Mouse (Mus musculus): ENCODE measurements around the gene Atp13a2. TPM values are rescaled to one million over a fixed set of nuclear protein-coding genes. Genes with fewer than 3 reads are reported as not detected.

Atp13a2 gene
- total and polyA plus RNA-seq, 2 experiments from 2014 or later = 141 to 251 TPM

DNA sequence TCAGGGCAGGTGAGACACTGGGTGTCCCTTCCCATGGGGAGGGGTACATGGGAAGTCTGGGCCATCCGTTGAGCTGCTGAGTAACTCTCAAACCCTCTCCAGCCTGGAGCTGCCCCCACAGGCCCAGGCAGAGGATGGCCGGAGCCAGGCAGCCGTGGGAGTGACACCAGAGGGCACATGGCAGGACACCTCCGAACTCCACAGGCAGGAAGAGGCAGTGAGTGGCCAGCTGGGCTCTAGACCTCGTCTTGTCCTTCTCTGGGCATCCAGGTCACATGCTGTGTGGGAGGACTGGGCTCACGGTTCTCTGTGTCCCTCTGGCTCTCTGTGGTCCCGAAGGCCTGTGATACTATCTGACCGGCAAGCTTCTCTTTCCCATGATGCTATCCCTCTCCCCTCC, 7.2 kb downstream of the Atp13a2 start:
- 87% methylated on average over 8 of the region's 8 CpGs for WGBS
- Histone ChIP-seq H3K27ac (ENCODE audit: low read depth, low read length) (no peak overlapping the region), H3K9me3 (ENCODE audit: low read length) (no peaks in the 10 kb centered on the region), H3K4me2 (ENCODE audit: low read depth) (no peak overlapping the region), H3K4me1 (ENCODE audit: insufficient read depth) (peaks cover under 1% of the 10 kb centered on the region; the same call in 1 of the 2 replicates), H3K36me3 (ENCODE audit: insufficient read depth) (peaks cover 71% of the 10 kb centered on the region), H3K27me3 (ENCODE audit: insufficient read depth, low read length) (no peaks in the 10 kb centered on the region), H3K4me3 (ENCODE audit: low read depth, low read length) (no peak overlapping the region), H3K9ac (no peak overlapping the region)
- DNase-seq (no peak), ATAC-seq (no peak)
- TF ChIP-seq CTCF (IDR thresholded peaks at IDR 0.05; ENCODE audit: low read depth) = no peak

DNA sequence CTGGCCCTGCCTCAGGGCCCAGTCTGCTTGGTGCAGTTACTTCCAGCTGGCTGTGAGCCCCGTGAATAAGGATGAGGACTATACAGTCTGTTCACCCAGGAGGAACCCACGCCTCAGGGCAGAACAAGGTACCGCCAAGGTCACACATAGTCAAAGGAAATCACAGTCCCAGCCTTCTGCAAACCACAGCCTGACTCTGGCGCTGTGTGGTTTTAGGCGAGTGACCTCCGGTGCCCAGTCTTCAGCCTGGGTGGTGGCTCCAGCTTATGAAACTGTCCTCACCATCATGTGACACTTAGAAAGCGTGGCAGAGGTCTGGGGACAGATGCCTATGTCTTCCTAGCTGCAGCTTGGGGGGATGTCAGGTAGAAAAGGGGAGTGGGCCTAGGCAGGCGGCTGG, 9.1 kb downstream of the Atp13a2 start:
- no peak overlapping the region for H3K4me2 ChIP-seq (ENCODE audit: low read depth)
- H3K4me1 ChIP-seq (ENCODE audit: insufficient read depth) = no peaks in the 10 kb centered on the region
- no peak overlapping the region for H3K4me3 ChIP-seq (ENCODE audit: low read depth, low read length)
- peaks cover 84% of the 10 kb centered on the region for H3K36me3 ChIP-seq (ENCODE audit: insufficient read depth)
- DNase-seq (no peak), ATAC-seq (no peak)
- H3K27ac ChIP-seq (ENCODE audit: low read depth, low read length) = no peak overlapping the region
- no peak for TF ChIP-seq CTCF (IDR thresholded peaks at IDR 0.05; ENCODE audit: low read depth)
- no peaks in the 10 kb centered on the region for H3K9me3 ChIP-seq (ENCODE audit: low read length)
- no peak overlapping the region for H3K9ac ChIP-seq
- H3K27me3 ChIP-seq (ENCODE audit: insufficient read depth, low read length) = no peaks in the 10 kb centered on the region
- WGBS = 88% methylated on average over 8 of the region's 8 CpGs

DNA sequence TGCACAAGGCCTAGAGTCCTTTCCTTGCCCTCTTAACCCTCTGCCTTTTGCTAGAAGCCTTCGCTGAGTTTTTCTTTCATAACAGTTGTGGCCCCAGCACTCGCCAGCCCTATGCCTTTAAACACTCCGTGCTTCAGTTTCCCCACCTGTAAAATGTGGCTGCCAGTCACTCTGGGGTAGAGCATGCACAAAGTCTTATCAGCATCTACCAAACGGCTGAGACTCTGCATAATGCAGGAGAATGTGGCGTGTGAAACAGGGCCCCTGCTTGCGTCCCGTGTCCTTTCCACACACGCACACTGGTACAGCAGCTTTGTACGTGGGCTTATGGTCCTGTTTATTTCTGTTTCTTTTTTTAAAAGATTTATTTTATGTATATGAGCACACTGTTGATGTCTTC, 10.1 kb downstream of the Atp13a2 start:
- H3K4me1 ChIP-seq (ENCODE audit: insufficient read depth) = no peaks in the 10 kb centered on the region
- 94% methylated on average over 9 of the region's 9 CpGs for WGBS

DNA sequence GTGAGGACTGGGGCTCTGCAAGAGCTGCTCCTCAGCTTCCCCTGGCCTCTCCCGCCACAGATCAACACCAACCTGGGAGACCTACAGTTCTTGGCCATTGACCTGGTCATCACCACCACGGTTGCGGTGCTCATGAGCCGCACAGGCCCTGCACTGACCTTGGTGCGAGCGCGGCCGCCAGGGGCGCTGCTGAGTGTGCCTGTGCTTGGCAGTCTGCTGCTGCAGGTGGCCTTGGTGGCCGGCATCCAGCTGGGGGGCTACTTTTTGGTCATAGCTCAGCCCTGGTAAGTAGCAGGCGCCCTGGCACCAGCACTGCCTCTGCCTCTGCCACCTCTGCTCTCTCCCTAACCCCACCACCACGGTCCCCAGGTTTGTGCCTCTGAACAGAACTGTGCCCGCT, 19.3 kb downstream of the Atp13a2 start:
- Histone ChIP-seq H3K4me1 (ENCODE audit: insufficient read depth) (peaks cover 5% of the 10 kb centered on the region; the same call in 1 of the 2 replicates), H3K9me3 (ENCODE audit: low read length) (no peaks in the 10 kb centered on the region), H3K9ac (no peak overlapping the region), H3K27me3 (ENCODE audit: insufficient read depth, low read length) (no peaks in the 10 kb centered on the region), H3K4me3 (ENCODE audit: low read depth, low read length) (no peak overlapping the region), H3K36me3 (ENCODE audit: insufficient read depth) (peaks cover 76% of the 10 kb centered on the region), H3K4me2 (ENCODE audit: low read depth) (no peak overlapping the region), H3K27ac (ENCODE audit: low read depth, low read length) (no peak overlapping the region)
- peak; percentile 49 for TF ChIP-seq CTCF (IDR thresholded peaks at IDR 0.05; ENCODE audit: low read depth)
- WGBS = 91% methylated on average over 13 of the region's 13 CpGs
- no peak for ATAC-seq
- no peak for DNase-seq

More for the DNA sequence above, 10.1 kb downstream of the Atp13a2 start:
- TF ChIP-seq CTCF (IDR thresholded peaks at IDR 0.05; ENCODE audit: low read depth) = no peak
- H3K9me3 ChIP-seq (ENCODE audit: low read length) = no peaks in the 10 kb centered on the region
- DNase-seq (no peak), ATAC-seq (no peak)
- no peaks in the 10 kb centered on the region for H3K27me3 ChIP-seq (ENCODE audit: insufficient read depth, low read length)
- no peak overlapping the region for H3K4me3 ChIP-seq (ENCODE audit: low read depth, low read length)
- no peak overlapping the region for H3K27ac ChIP-seq (ENCODE audit: low read depth, low read length)
- H3K9ac ChIP-seq = no peak overlapping the region
- peaks cover 94% of the 10 kb centered on the region for H3K36me3 ChIP-seq (ENCODE audit: insufficient read depth)
- no peak overlapping the region for H3K4me2 ChIP-seq (ENCODE audit: low read depth)

DNA sequence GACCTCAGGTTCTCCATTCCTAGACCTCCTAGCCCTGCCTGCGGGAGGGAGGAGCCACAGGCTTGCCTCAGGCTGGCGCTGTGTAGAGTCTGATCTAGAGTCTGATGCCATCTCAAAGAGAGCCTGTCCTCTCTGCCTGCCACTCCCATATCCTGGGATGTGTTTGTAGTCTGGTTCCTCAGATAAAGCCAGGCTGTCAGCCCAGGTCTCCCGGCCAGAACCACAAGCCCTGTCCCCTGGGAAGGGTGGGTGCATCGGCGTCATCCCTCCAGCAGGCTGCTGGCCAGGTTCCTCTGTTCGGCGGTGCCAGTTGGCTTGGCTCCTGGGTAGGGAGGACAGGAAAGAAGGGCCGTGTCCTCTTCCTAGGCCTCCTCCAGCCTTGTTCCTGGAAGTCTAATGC, 21.4 kb downstream of the Atp13a2 start:
- DNase-seq (no peak), ATAC-seq (no peak)
- H3K4me3 ChIP-seq (ENCODE audit: low read depth, low read length) = no peak overlapping the region
- WGBS = 67% methylated on average over 8 of the region's 8 CpGs
- no peak overlapping the region for H3K9ac ChIP-seq
- no peak overlapping the region for H3K4me2 ChIP-seq (ENCODE audit: low read depth)
- no peak for TF ChIP-seq CTCF (IDR thresholded peaks at IDR 0.05; ENCODE audit: low read depth)
- no peaks in the 10 kb centered on the region for H3K27me3 ChIP-seq (ENCODE audit: insufficient read depth, low read length)
- no peak overlapping the region for H3K27ac ChIP-seq (ENCODE audit: low read depth, low read length)
- peaks cover 59% of the 10 kb centered on the region for H3K36me3 ChIP-seq (ENCODE audit: insufficient read depth)
- H3K9me3 ChIP-seq (ENCODE audit: low read length) = no peaks in the 10 kb centered on the region
- H3K4me1 ChIP-seq (ENCODE audit: insufficient read depth) = peaks cover 19% of the 10 kb centered on the region

DNA sequence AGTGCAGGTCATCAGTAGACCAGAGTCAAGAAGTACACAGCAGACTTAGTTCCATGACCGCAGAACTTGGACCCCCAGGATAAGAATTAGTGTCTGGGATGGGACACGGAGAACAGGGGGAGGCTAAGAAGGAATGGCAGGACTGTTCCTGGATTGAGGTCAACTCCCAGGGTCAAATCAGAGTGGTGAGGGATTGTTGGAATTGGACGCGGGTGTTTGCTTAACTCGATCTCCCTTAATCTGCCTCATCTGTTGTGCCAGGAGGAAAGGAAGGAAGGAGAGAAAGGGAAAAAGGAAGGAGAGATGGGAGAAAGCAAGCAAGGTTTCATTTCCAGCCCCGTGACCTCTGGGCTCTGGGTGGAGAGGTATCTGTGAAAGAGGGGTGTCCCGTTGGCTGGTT, 23.4 kb downstream of the Atp13a2 start, which contains the start of gene Mfap2:
Gene Mfap2 (plus strand): TSS at position 301 of the 400 bp plus-strand sequence.
- H3K9ac ChIP-seq = peak within 1 kb of the TSS; percentile 77
- ATAC-seq (no peak), DNase-seq (no peak)
- no peaks in the 10 kb centered on the region for H3K9me3 ChIP-seq (ENCODE audit: low read length)
- peaks cover 58% of the 10 kb centered on the region for H3K36me3 ChIP-seq (ENCODE audit: insufficient read depth)
- peak within 1 kb of the TSS; percentile 73 for H3K27ac ChIP-seq (ENCODE audit: low read depth, low read length)
- H3K4me2 ChIP-seq (ENCODE audit: low read depth) = peak within 1 kb of the TSS; percentile 79
- H3K4me3 ChIP-seq (ENCODE audit: low read depth, low read length) = peak within 1 kb of the TSS; percentile 68
- TF ChIP-seq CTCF (IDR thresholded peaks at IDR 0.05; ENCODE audit: low read depth) = no peak
- H3K4me1 ChIP-seq (ENCODE audit: insufficient read depth) = peaks cover 19% of the 10 kb centered on the region
- WGBS = 22% methylated on average over 7 of the region's 7 CpGs
- H3K27me3 ChIP-seq (ENCODE audit: insufficient read depth, low read length) = no peaks in the 10 kb centered on the region

DNA sequence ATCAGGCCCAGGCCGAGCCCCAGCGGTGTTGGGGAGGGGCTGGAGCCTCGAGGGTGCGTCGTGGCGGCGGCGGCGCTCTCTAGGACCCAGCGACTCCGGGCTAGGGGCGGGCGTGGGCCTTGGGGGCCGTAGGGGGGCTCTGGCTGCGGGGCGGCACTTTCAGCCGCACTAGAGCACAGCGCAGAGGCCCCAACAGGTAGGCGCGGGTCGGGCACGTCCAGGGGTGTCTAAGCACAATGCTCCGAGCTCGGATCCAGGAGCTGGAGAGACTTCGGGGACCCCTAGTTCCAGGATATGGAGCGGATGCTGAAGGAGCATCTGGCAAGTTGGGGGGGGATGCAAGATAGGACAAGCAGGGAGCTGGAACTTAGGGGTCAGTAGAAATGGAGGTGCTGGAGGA, 23.9 kb downstream of the Atp13a2 start:
- peak; percentile 1; the same call in 1 of the 2 replicates for TF ChIP-seq CTCF (IDR thresholded peaks at IDR 0.05; ENCODE audit: low read depth)
- Histone ChIP-seq H3K27me3 (ENCODE audit: insufficient read depth, low read length) (no peaks in the 10 kb centered on the region), H3K9ac (peak overlapping the region; percentile 77), H3K4me2 (ENCODE audit: low read depth) (peak overlapping the region; percentile 79), H3K36me3 (ENCODE audit: insufficient read depth) (peaks cover 58% of the 10 kb centered on the region), H3K4me3 (ENCODE audit: low read depth, low read length) (peak overlapping the region; percentile 68), H3K27ac (ENCODE audit: low read depth, low read length) (peak overlapping the region; percentile 73), H3K4me1 (ENCODE audit: insufficient read depth) (peaks cover 19% of the 10 kb centered on the region), H3K9me3 (ENCODE audit: low read length) (no peaks in the 10 kb centered on the region)
- DNase-seq (peak; percentile 80), ATAC-seq (peak; percentile 90)
- WGBS = 0% methylated on average over 26 of the region's 26 CpGs
